Mouse (Mus musculus) naive thymus-derived CD4-positive, alpha-beta T cell, adult 2 months (primary cell): Measurements from ENCODE around the gene Trabd2b.

Source experiments
- DNase-seq: peaks from one replicate; pipeline ENCODE4 v3.0.0-alpha.2; 2011; ENCODE audit warnings: low read depth

Gene Trabd2b

DNA sequence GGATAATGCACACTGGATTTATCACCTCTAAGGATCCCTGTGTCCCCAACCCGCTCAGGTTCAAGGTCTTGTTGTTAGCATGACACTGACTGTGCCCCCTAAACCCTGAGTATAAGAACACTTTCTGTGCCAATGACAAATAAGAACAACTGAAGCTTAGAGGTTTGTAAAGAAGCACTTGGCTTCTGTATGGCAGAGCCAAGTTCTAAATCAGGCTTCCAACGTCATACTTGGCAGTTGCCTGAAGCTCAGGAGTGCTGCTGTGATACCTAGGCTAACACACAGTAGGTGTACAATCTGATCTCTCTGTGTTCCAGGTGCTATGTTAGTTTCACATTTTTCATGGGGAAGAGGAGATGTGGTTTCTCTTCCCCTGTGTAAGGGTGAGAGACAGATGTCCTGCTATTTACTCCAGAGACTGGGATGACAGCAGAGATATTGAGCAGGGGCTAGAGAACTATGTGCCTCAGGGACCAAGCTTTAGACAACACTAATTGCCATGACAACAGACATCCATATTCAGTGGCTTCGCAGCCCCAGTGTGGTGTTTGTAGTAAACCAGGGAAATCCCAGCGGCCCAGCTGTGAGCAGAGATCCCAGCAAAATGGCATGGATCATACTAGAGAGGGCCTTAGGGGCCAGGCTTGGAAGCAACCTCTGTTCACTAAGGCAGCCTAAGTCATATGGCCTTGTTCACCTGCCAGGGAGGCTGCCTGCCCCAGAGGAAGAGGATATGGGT is 89.3 kb downstream of the Trabd2b start:
- DNase-seq = no peak

DNA sequence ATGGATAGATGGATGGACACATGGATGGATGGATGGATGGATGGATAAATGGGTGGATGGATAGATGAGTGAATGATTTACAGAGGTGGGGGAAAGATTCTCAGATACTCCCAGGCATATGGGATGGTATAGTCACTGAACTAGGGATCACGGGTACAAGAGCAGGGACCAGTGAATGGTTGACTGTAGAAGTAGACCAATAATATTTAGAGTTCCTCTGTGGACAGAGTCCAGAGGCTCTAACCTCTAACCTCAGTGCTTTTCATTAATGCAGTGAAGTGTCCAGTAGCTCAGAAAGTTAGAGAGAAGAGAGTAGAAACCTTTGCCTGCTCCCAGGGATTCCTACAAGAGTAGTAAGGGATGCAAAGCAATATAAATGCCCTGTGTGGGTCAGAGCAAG is 93.1 kb downstream of the Trabd2b start:
- no peak for DNase-seq

DNA sequence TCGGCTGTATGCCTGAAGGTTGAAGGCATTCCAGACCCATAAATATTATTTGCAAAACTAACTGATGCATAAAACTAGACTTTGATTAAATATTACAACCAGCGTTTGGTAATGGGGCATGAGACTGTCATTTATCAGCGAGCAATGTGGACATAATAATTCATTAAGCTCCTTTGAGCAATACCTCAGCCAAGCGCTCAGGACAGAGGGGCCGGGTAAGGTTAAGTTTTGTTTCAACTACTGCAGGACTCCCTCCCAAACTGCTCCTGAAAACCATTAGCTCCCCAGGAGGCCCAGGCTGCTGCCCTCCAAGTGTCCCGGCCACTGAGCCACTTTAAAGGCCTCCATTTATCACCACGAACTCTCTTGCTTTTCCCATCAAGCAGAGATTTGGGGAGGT is 93.8 kb downstream of the Trabd2b start:
- no peak for DNase-seq

DNA sequence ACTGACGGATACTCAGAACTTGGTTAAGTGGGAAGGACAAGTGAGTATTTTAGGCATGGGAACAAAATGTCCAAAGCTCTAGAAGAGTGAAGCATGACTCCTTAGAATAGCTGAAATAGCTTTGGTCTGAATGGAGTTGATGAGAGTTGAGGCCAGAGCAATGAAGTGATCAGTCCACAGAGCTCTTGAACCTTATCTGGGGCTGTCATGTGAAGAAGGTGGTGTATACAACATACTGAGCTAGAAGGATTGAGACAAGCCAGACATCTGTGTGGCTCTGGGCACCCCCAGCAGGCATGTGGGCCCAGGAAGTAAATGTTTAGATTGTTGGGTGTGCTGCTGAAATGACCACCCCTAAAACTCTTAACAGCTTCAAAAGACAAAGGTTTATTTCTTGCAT is 94.5 kb downstream of the Trabd2b start:
- no peak for DNase-seq

DNA sequence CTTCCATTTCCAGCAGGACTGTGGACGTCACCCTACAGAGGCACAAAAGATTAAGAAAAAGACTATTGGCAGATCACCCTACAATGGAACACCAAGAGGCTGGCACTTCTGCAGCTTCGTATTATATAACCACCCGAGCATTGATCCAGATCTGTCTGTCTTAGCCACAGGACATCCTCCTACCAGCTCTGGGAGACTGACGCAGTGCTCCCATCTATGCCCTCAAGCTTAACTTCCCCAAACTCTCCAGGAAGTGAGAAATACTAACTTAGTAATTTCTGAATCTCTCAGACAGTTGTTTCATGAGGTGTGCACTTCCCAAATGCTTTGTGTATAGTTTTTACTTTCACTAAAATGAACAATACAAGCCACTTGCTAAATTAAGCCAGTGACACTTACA is 95.1 kb downstream of the Trabd2b start:
- DNase-seq = no peak

DNA sequence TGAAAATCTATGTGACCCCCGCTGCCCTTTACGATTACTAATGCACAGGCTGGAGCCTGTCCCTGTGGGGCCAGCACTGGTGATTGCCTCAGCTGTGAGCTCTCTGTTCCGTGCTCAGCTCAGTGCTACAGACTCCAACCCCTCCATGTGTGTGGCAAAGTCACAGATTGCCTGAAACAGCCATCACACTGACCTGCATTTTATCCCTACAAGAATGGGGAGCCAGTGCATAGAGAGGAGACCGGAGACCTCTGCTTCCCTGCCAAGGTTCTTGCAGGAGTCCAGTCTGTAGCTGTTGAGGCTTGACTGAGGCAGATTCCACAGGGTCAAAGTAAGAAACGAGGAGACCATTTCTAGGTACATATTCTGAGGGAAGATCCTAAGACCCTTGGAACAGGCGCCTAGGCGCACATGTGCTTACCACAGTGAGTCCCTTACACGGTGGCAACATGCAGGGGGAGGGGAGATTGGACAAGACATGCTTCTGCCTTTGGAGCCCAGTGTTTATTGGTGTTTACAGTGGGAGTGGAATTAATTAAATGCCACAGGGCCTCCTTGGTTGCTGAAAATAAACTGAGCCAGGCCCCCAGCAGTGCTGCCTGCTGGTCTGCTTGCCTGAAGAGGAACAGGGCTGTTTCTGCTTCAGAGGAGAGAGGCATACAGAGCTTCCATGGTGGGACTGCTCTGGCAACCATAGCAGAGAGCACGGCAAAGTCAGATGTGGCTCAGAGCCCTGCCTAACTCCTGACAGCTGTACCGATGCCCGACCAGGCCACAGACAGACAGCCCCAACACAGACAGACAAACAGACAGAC is 97.9 kb downstream of the Trabd2b start:
- no peak for DNase-seq

DNA sequence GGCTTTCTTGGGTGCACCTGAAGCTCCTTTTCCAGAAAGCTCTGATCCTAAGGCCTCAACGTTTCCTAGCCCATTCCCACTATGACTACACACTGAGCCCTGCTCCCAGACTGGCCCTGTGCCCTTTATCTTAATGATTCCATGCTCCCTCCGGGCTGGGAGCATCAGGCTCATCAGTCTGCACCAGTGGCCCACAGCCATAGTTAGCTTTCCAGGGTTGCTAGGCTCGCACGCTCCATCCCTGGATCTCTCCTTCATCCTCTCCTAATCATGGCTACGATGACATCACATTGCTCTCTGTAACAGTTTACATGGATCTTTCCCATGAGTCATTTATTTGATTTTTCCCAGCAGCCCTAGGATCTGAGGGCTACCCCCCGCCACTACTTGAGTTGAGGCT is 103.1 kb downstream of the Trabd2b start:
- no peak for DNase-seq

DNA sequence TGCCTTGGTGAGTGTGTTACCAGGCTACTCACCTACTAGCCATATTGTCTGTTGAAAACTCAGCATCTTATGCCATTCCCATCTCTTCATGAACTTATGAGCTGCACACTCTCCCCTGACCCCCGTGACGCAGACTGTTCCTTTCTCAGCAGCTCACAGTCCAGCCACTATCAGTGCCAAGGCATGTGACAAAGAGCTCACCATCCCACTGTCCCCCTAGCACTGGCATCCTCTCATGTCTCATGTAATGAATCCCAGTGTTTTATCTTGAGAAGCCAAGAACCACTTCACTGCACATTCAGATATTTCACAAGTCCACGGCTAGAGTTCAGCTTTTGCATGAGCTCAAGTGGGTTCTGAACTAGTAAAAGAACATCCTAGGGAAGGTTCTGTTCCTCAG is 105.1 kb downstream of the Trabd2b start:
- no peak for DNase-seq

DNA sequence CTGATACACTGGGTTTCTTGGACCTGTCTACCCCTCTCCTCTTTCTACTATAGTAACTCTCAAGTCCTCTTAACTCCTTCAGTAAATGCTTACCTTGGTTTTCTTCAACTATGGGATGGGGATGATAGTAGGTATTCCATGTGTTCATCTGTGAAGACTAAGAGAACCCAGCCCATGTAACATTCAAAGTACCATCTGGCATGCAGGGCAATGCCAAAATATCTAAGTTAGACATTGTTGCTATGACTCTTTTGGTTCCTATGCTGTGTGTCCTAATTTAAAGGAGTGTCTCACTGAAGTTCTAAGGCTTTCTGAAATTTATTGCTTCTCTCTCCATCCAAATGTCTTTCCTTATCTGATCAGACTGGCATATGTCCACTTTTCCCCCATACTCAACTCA is 106.6 kb downstream of the Trabd2b start:
- no peak for DNase-seq

DNA sequence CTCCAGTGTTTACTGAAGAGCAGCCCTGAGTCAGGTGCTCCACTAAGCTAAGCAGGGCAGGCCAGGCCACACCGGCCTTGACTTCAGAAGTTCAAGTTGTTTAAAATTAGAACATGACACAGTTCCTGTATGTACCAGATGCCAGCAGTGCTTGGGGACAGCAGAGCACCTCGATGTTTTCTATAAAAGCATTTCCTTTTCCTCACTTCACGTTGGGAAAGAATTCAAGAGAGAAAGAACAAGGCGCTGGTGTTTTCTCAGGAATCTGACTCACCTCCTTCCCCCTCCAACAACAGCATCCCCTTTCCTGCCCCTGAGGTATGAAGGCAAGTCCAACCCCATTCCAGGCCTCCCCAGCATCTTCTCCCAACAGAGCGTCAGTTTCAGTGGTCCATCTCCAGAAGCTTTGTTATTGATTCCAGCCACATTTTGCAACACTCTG is 108.8 kb downstream of the Trabd2b start:
- no peak for DNase-seq

DNA sequence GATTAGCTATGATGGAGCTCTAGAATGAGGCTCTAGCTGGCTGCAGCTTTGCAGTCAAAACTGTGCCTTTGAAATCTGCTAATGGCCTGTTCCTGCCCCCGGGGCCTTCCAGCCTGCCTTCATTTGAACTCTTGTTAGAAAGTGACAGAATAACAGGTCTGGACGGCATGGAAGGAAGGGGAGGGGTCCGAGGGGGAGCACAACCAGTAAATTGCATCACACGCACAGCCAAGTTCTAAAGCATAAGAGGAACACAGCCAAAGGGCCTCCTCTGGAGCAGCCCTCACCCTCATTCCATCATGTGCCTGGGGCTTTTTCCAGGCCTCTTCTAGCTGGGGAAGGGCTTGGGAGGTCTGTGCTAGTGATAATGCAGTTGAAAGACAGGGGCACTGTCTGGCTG is 110.1 kb downstream of the Trabd2b start:
- no peak for DNase-seq

DNA sequence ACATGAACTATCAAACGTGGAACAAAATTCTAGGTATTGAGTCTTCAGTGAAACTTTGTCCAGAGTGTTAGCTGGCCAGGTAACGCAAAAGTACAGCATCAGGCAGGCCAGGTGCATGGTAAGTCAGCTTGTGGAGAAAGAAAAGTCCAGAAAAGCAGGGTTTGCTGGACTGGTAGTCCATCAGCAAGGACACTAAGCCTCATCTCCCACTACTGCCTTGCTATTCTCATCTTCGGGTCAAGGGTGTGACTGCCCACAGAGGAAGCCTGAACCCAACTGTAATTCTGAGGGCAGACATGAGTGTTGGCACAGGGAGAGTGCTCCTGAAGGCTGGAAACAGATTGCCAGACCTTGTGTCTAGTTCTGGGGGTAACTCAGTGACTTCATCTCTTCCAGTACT is 111.5 kb downstream of the Trabd2b start:
- no peak for DNase-seq

DNA sequence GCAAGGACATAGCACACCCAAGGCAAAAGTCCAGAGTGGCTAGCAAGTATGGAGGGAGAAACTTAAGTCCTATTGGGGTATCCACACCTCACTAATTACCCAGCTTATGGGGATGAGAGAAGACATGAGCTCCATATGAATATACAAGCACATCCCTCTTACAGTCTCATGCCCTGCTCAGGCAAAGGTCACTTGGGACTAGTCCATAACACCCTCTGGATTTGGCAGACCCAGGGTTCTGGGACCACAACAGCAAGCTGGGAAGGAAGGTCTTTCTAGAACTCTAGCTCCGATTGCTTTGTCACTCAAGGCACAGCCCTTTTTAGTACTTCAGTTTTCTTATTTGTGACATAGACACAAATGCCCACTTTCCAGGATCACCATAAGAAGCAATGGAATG is 112.0 kb downstream of the Trabd2b start:
- no peak for DNase-seq

DNA sequence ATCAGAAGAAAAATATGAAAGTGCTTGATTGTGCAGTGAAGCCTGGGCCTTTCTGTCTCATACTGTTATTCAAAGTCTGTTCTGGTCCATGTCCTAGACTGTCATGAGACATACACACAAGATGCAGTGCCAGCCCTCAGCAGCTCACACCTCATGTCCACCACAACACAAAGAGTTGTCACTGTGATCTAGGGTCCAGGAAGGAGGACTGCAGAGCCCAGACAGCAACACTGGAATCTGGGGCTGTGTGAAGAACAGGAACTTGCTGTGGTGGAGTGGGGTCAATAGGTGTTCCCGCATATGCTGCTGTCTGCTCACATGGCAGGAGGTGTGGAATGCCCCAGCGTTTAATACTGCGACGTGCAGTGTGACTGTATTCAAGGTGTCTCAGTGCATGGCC is 112.8 kb downstream of the Trabd2b start:
- no peak for DNase-seq

GRCm38 (mm10) chr4:114519966-114520365 is 113.4 kb downstream of the Trabd2b start:
- no peak for DNase-seq

GRCm38 (mm10) chr4:114523335-114524188 is 117.0 kb downstream of the Trabd2b start:
- DNase-seq = no peak

GRCm38 (mm10) chr4:114531591-114531990 is 125.1 kb downstream of the Trabd2b start:
- DNase-seq = no peak

- no peak for DNase-seq
These were observed 127.6 kb downstream of the Trabd2b start for GRCm38 (mm10) chr4:114533894-114534754.

DNA sequence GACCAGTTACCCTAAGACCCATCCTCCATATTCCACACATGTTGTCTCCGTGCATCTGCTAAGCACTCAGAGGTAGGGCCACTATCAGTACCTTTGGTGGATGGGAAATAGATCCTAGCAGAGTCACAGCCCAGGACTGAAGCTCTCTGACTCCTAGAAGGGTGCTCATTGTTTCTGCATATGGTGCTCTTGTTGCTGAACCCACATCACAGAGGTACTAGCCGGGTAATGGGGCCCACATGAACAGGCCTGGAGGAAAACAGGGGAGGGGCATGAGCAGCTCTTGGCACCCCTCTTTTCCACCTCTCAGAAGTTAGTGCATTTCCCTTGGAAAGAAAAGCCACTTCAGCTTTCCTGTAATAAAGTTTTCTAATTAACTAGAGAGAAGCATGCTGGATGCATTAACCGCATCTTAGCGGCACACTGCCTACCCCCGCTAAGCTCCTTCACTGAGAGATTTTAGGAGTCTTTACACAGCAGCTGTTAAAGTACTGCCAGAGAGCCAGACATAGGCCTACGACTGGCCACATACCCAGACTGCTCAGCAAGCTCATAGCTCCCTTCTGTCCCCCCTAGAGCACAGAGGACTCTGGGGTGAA is 131.0 kb downstream of the Trabd2b start:
- no peak for DNase-seq

DNA sequence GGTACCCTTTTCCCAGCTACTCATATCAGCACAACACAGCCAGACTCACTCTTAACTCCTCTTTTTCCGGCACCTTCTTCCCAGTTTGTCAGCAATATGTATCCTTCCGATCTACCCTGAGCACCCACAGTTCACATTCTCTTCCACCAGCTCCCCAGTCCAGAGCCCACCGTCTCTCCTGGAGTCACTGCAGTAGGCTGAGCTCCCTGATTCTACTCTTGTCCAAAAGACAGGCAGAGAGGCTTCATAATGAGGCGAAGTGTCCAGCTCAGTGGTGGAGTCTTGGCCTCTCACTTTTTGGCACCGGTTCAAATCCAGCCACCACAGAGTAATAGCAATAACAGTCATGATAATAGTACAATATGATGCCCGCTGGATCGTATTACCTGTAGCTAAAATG is 133.5 kb downstream of the Trabd2b start:
- DNase-seq = no peak

- no peak for DNase-seq
These were observed 134.7 kb downstream of the Trabd2b start for GRCm38 (mm10) chr4:114541221-114541620.
